Mouse (Mus musculus) c-Kit-positive CD71-negative TER-119-negative erythroid progenitor cells, embryonic 14.5 days (primary cell): ENCODE results near the gene Zc2hc1b.

Experiments used
- DNase-seq: peaks from one replicate; pipeline ENCODE4 v3.0.0-alpha.2; 2013; ENCODE audit warnings: low read depth

The Zc2hc1b gene

GRCm38 (mm10) chr10:13172798-13173221 is 5.0 kb downstream of the Zc2hc1b start:
- DNase-seq = no peak

- no peak for DNase-seq
Measured at GRCm38 (mm10) chr10:13171461-13171860, 6.4 kb downstream of the Zc2hc1b start.

- DNase-seq = no peak
Measured at GRCm38 (mm10) chr10:13170739-13171448, 6.9 kb downstream of the Zc2hc1b start.

- no peak for DNase-seq
Measured at GRCm38 (mm10) chr10:13168461-13168860, 9.4 kb downstream of the Zc2hc1b start.

- DNase-seq = no peak
Measured at GRCm38 (mm10) chr10:13162031-13162430, 15.8 kb downstream of the Zc2hc1b start.

- DNase-seq = no peak
Measured at GRCm38 (mm10) chr10:13160913-13161312, 16.9 kb downstream of the Zc2hc1b start.

- no peak for DNase-seq
Measured at GRCm38 (mm10) chr10:13155377-13155776, 22.4 kb downstream of the Zc2hc1b start.

- no peak for DNase-seq
Measured at GRCm38 (mm10) chr10:13152811-13153364, 24.9 kb downstream of the Zc2hc1b start.

GRCm38 (mm10) chr10:13151353-13151752 is 26.5 kb downstream of the Zc2hc1b start:
- DNase-seq = no peak

GRCm38 (mm10) chr10:13150435-13150834 is 27.4 kb downstream of the Zc2hc1b start:
- no peak for DNase-seq

GRCm38 (mm10) chr10:13140434-13140833 is 37.4 kb downstream of the Zc2hc1b start:
- no peak for DNase-seq

- no peak for DNase-seq
Measured at GRCm38 (mm10) chr10:13137906-13138305, 39.9 kb downstream of the Zc2hc1b start.

- DNase-seq = no peak
Measured at GRCm38 (mm10) chr10:13135751-13136150, 42.1 kb downstream of the Zc2hc1b start.

- no peak for DNase-seq
Measured at GRCm38 (mm10) chr10:13135276-13135675, 42.5 kb downstream of the Zc2hc1b start.

- DNase-seq = no peak
Measured at GRCm38 (mm10) chr10:13133850-13134249, 44.0 kb downstream of the Zc2hc1b start.

- no peak for DNase-seq
Measured at GRCm38 (mm10) chr10:13127946-13128345, 49.9 kb downstream of the Zc2hc1b start.

- no peak for DNase-seq
Measured at GRCm38 (mm10) chr10:13127335-13127734, 50.5 kb downstream of the Zc2hc1b start.

GRCm38 (mm10) chr10:13125811-13126210 is 52.0 kb downstream of the Zc2hc1b start:
- no peak for DNase-seq

GRCm38 (mm10) chr10:13119300-13119699 is 58.5 kb downstream of the Zc2hc1b start:
- no peak for DNase-seq

- DNase-seq = no peak
Measured at GRCm38 (mm10) chr10:13118770-13119102, 59.1 kb downstream of the Zc2hc1b start.

- DNase-seq = no peak
Measured at GRCm38 (mm10) chr10:13118024-13118769, 59.6 kb downstream of the Zc2hc1b start.

- DNase-seq = no peak
Measured at GRCm38 (mm10) chr10:13116706-13117665, 60.8 kb downstream of the Zc2hc1b start.
